Mouse (Mus musculus) lung, embryonic 16.5 days (tissue): Measurements from ENCODE around the gene Bbc3. TPM values are rescaled to one million over a fixed set of nuclear protein-coding genes. Genes with fewer than 3 reads are reported as not detected.

Experiments used
- ATAC-seq: fragments of 200-750 bp; cut with Nextera tagmentation; 2 replicates; pipeline ENCODE4 v1.8.0; 2017; ENCODE audit warnings: low read depth, mild to moderate bottlenecking, moderate library complexity
- H3K27ac ChIP-seq: fragments of 300-500 bp; sonication (generic); 2 replicates; pipeline ENCODE4 v1.5.1; 2014; ENCODE audit warnings: mild to moderate bottlenecking, control low read depth, low read length
- H3K27me3 ChIP-seq: fragments of 300-500 bp; sonication (generic); 2 replicates; pipeline ENCODE4 v1.6.1; 2014; ENCODE audit warnings: low read depth, low read length, mixed read lengths; ENCODE audit not compliant: control insufficient read depth, insufficient read depth
- H3K36me3 ChIP-seq: fragments of 300-500 bp; sonication (generic); 2 replicates; pipeline ENCODE4 v1.6.1; 2014; ENCODE audit warnings: low read length; ENCODE audit not compliant: control insufficient read depth, insufficient read depth
- H3K4me1 ChIP-seq: fragments of 300-500 bp; sonication (generic); replicated peaks from 2 replicates; pipeline ENCODE4 v1.6.1; 2014; ENCODE audit warnings: low read length, mixed read lengths; ENCODE audit not compliant: control insufficient read depth, insufficient read depth
- H3K4me2 ChIP-seq: fragments of 300-500 bp; sonication (generic); 2 replicates; pipeline ENCODE4 v1.6.1; 2014; ENCODE audit warnings: low read depth, low read length, control low read depth
- H3K4me3 ChIP-seq: fragments of 300-500 bp; sonication (generic); 2 replicates; pipeline ENCODE4 v1.5.1; 2014; ENCODE audit warnings: mild to moderate bottlenecking, low read length, control low read depth
- H3K9ac ChIP-seq: fragments of 300-500 bp; sonication (generic); 2 replicates; pipeline ENCODE4 v1.6.1; 2014; ENCODE audit warnings: low read length, control low read depth
- H3K9me3 ChIP-seq: fragments of 300-500 bp; sonication (generic); 2 replicates; pipeline ENCODE4 v1.6.1; 2016; ENCODE audit warnings: low read length; ENCODE audit not compliant: control insufficient read depth
- WGBS: fragments of 180-500 bp; shearing (Covaris S2); extraction: QIAGEN DNeasy Blood & Tissue Kit; methylation state at CpG from one replicate; pipeline ENCODE4 v1.1.7; 2014; 5-methylcytosine and 5-hydroxymethylcytosine counted together
- polyA plus RNA-seq: library from polyadenylated mRNA; unstranded; fragments of >200 nt; fragmentation: Nextera tagmentation; extraction: Ambion mirVana; gene quantifications from 2 replicates; pipeline ENCODE4 v1.2.1, GENCODE M21; 2015

Gene Bbc3
- polyA plus RNA-seq, 1 experiment from 2014 or later, result 12.4 TPM

- Histone ChIP-seq H3K9me3 (no peaks in the 10 kb centered on the region), H3K9ac (peak within 1 kb of the TSS; percentile 74), H3K36me3 (peaks cover 16% of the 10 kb centered on the region), H3K4me3 (peak within 1 kb of the TSS; percentile 68), H3K27me3 (no peaks in the 10 kb centered on the region), H3K4me2 (peak within 1 kb of the TSS; percentile 81), H3K4me1 (peaks cover 8% of the 10 kb centered on the region), H3K27ac (peak within 1 kb of the TSS; percentile 96)
- ATAC-seq, result peak; percentile 91
- WGBS, result 1% methylated on average over 68 of the region's 70 CpGs
Observed at GRCm38 (mm10) chr7:16286026-16286961, 21.9 kb upstream of the Bbc3 start, which contains the start of gene Ccdc9. Ccdc9 (minus strand) TSS chr7:16286795.

- 67% methylated on average over 2 of the region's 2 CpGs for whole genome bisulfite sequencing
- Histone ChIP-seq H3K36me3 (peaks cover 12% of the 10 kb centered on the region), H3K4me3 (peak overlapping the region; percentile 68), H3K27ac (peak overlapping the region; percentile 96), H3K27me3 (no peaks in the 10 kb centered on the region), H3K9me3 (no peaks in the 10 kb centered on the region), H3K9ac (peak overlapping the region; percentile 74), H3K4me2 (peak overlapping the region; percentile 81), H3K4me1 (peaks cover 8% of the 10 kb centered on the region)
- no peak for ATAC-seq
Observed at GRCm38 (mm10) chr7:16287016-16287415, 21.2 kb upstream of the Bbc3 start.

- Histone ChIP-seq H3K27me3 (no peaks in the 10 kb centered on the region), H3K36me3 (peaks cover 12% of the 10 kb centered on the region), H3K4me1 (peaks cover 8% of the 10 kb centered on the region), H3K27ac (no peak overlapping the region), H3K4me2 (no peak overlapping the region), H3K4me3 (no peak overlapping the region), H3K9ac (no peak overlapping the region), H3K9me3 (no peaks in the 10 kb centered on the region)
- ATAC-seq, result no peak
- WGBS, result 72% methylated on average over 1 of the region's 1 CpGs
Observed at GRCm38 (mm10) chr7:16287791-16288190, 20.4 kb upstream of the Bbc3 start.

- Histone ChIP-seq H3K4me1 (peaks cover 21% of the 10 kb centered on the region), H3K9ac (peak overlapping the region; percentile 5; the same call in 1 of the 2 replicates), H3K36me3 (no peaks in the 10 kb centered on the region), H3K9me3 (no peaks in the 10 kb centered on the region), H3K4me2 (peak overlapping the region; percentile 87), H3K27me3 (no peaks in the 10 kb centered on the region), H3K4me3 (peak overlapping the region; percentile 58), H3K27ac (peak overlapping the region; percentile 43)
- ATAC-seq, result peak; percentile 41; the same call in 1 of the 2 replicates
- 23% methylated on average over 4 of the region's 4 CpGs for WGBS
Observed at GRCm38 (mm10) chr7:16294346-16294745, 13.8 kb upstream of the Bbc3 start.

- Histone ChIP-seq H3K9ac (peak overlapping the region; percentile 60), H3K4me3 (peak overlapping the region; percentile 58), H3K36me3 (no peaks in the 10 kb centered on the region), H3K4me1 (peaks cover 25% of the 10 kb centered on the region), H3K27ac (peak overlapping the region; percentile 88), H3K27me3 (no peaks in the 10 kb centered on the region), H3K9me3 (no peaks in the 10 kb centered on the region), H3K4me2 (peak overlapping the region; percentile 87)
- peak; percentile 91 for ATAC-seq
- WGBS, result under 1% methylated on average over 23 of the region's 23 CpGs
Observed at GRCm38 (mm10) chr7:16294837-16295236, 13.4 kb upstream of the Bbc3 start.

GRCm38 (mm10) chr7:16295321-16295900 lies 12.8 kb upstream of the Bbc3 start:
- no peaks in the 10 kb centered on the region for H3K27me3 ChIP-seq
- peak; percentile 73 for ATAC-seq
- H3K36me3 ChIP-seq, result no peaks in the 10 kb centered on the region
- H3K27ac ChIP-seq, result peak overlapping the region; percentile 88
- peaks cover 28% of the 10 kb centered on the region for H3K4me1 ChIP-seq
- no peaks in the 10 kb centered on the region for H3K9me3 ChIP-seq
- under 1% methylated on average over 41 of the region's 41 CpGs for WGBS
- peak overlapping the region; percentile 58 for H3K4me3 ChIP-seq
- peak overlapping the region; percentile 60 for H3K9ac ChIP-seq
- H3K4me2 ChIP-seq, result peak overlapping the region; percentile 87

GRCm38 (mm10) chr7:16296146-16296545 lies 12.0 kb upstream of the Bbc3 start:
- Histone ChIP-seq H3K4me2 (peak overlapping the region; percentile 87; the same call in 1 of the 2 replicates), H3K36me3 (no peaks in the 10 kb centered on the region), H3K27me3 (no peaks in the 10 kb centered on the region), H3K9me3 (no peaks in the 10 kb centered on the region), H3K9ac (no peak overlapping the region), H3K4me3 (no peak overlapping the region), H3K27ac (peak overlapping the region; percentile 75), H3K4me1 (peaks cover 28% of the 10 kb centered on the region)
- ATAC-seq, result no peak
- 21% methylated on average over 2 of the region's 2 CpGs for WGBS

GRCm38 (mm10) chr7:16296766-16297390 lies 11.3 kb upstream of the Bbc3 start:
- peaks cover 28% of the 10 kb centered on the region for H3K4me1 ChIP-seq
- H3K27me3 ChIP-seq, result no peaks in the 10 kb centered on the region
- peak overlapping the region; percentile 75 for H3K27ac ChIP-seq
- H3K4me2 ChIP-seq, result peak overlapping the region; percentile 71
- no peaks in the 10 kb centered on the region for H3K9me3 ChIP-seq
- peak; percentile 37 for ATAC-seq
- no peaks in the 10 kb centered on the region for H3K36me3 ChIP-seq
- 1% methylated on average over 22 of the region's 22 CpGs for WGBS
- peak overlapping the region; percentile 62 for H3K9ac ChIP-seq
- H3K4me3 ChIP-seq, result peak overlapping the region; percentile 43

GRCm38 (mm10) chr7:16297616-16298015 lies 10.6 kb upstream of the Bbc3 start:
- 57% methylated on average over 2 of the region's 2 CpGs for WGBS
- H3K4me2 ChIP-seq, result no peak overlapping the region
- no peaks in the 10 kb centered on the region for H3K27me3 ChIP-seq
- H3K9me3 ChIP-seq, result no peaks in the 10 kb centered on the region
- peaks cover 28% of the 10 kb centered on the region for H3K4me1 ChIP-seq
- peak overlapping the region; percentile 37; the same call in 1 of the 2 replicates for H3K9ac ChIP-seq
- H3K27ac ChIP-seq, result peak overlapping the region; percentile 27; the same call in 1 of the 2 replicates
- H3K4me3 ChIP-seq, result no peak overlapping the region
- ATAC-seq, result no peak
- H3K36me3 ChIP-seq, result no peaks in the 10 kb centered on the region
